Mouse (Mus musculus) lung, adult 10 weeks (tissue): ENCODE data around the gene Gata5. TPM values are rescaled to one million over a fixed set of nuclear protein-coding genes. Genes with fewer than 3 reads are reported as not detected.

Experiments used
- polyA plus RNA-seq: library from polyadenylated mRNA; stranded (reverse); fragments of 350-450 nt; fragmentation: Illumina TruSeq; extraction: RNeasy Lipid Tissue Mini Kit (QIAGEN cat#74804); gene quantifications from one replicate; pipeline ENCODE4 v1.2.3, GENCODE M21; 2014; ENCODE audit warnings: low read depth, low replicate concordance; ENCODE audit not compliant: insufficient read depth

The Gata5 gene
- polyA plus RNA-seq: 3.8 TPM

DNA sequence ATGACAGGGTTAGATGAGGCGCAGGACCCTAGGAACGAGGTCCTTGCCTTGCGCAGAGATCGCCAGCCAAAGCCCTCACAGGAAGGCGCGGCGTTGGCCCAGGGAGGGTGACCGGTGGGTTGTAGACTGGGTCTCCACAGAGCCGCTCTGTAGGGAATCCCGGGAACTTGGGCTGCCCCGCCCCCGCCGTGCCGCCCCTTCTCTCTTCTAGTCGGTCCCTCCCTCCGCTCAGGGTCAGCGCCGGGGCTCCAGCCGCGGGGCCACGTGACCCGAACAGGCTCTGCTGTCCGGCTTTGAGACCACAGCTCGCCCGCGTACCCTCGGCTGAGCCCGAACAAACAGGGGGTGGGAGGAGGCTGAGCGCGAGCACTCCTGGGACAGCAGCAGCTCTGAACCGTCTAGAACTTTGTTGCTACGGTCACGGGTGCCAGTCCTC lies at the start of gene Gata5:
Gene Gata5, minus strand, starts transcription at position 149 of the 436 bp plus-strand sequence.

GRCm38 (mm10) chr2:180289440-180290108 lies 44.9 kb downstream of the Gata5 start, which contains the start of gene Rbbp8nl:
TSS of gene Rbbp8nl (minus strand) at chr2:180289879.

Other genes with a start within 250 kb of the Gata5 start
- gene Hrh3, start 230.2 kb downstream of the Gata5 start, polyA plus RNA-seq: not detected
- 22.9 TPM for gene Osbpl2, start 215.4 kb downstream of the Gata5 start, polyA plus RNA-seq
- 64.0 TPM for gene Adrm1, start 163.2 kb downstream of the Gata5 start, polyA plus RNA-seq
- 51.5 TPM for gene Lama5, start 108.8 kb downstream of the Gata5 start, polyA plus RNA-seq
- gene Rps21, start 77.3 kb downstream of the Gata5 start, polyA plus RNA-seq: 2,570 TPM
- 10.9 TPM for gene Cables2, start 61.2 kb downstream of the Gata5 start, polyA plus RNA-seq
- gene Rbbp8nl, start 44.8 kb downstream of the Gata5 start, polyA plus RNA-seq: 0.29 TPM
- gene Slco4a1, start 121.5 kb upstream of the Gata5 start, polyA plus RNA-seq: 0.85 TPM
- gene Ntsr1, start 165.3 kb upstream of the Gata5 start, polyA plus RNA-seq: not detected
- 13.8 TPM for gene Mrgbp, start 246.6 kb upstream of the Gata5 start, polyA plus RNA-seq